Mouse (Mus musculus) adrenal gland, postnatal 14 days (tissue): ENCODE measurements around the gene Tubgcp4. TPM values are rescaled to one million over a fixed set of nuclear protein-coding genes. Genes with fewer than 3 reads are reported as not detected.

ENCODE experiments used
- DNase-seq: peaks from one replicate; pipeline ENCODE4 v3.0.0; 2021; ENCODE audit warnings: mixed read lengths
- total RNA-seq: library from RNA; stranded (reverse); gene quantifications from 2 replicates; pipeline ENCODE4 v1.2.3, GENCODE M21; 2021

The Tubgcp4 gene
- total RNA-seq, 1 experiment from 2014 or later = 31.3 TPM

DNA sequence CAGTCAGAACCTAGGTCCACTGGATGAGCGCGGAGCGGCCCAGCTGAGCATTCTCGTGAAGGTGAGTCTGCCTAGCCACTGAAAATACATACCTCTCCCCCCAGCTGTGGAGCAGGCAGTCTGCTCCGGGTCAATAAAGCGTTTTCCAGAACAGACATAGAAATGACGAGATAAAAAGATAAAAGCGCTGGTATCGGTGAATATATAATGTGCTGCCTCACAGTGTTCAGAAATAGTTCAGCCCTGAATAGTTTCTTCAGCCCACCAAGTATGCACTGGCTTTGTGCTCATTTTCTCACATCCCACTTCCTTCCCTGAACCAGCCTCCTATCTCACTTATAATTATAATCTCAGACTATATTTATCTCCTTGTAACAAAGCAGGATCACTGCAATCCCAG is 25.0 kb downstream of the Tubgcp4 start:
- DNase-seq = no peak

DNA sequence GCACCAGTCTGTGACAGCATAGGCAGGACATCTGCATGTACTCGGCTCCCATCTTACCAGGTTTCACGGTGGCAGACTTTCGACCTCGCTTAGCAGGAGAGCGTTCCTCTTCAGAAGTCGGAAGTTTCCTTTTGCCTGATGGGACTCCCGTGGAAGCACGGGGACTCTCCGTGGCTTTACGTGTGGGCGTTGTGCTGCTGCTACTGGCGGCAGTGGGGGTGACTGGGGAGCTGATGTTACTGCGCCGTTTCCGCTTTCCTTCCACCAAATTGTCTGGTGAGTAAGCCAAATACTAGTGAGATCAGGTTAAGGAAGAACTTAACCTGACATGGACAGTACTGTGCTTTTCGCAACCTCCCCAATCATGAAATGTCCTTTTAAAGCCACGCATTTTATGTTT is 33.8 kb downstream of the Tubgcp4 start:
- DNase-seq = no peak

GRCm38 (mm10) chr2:121206541-121206940 is 36.1 kb downstream of the Tubgcp4 start:
- no peak for DNase-seq

- DNase-seq = peak; percentile 22
Measured at GRCm38 (mm10) chr2:121214491-121214890, 44.0 kb downstream of the Tubgcp4 start.

- DNase-seq = no peak
Measured at GRCm38 (mm10) chr2:121219177-121219576, 48.7 kb downstream of the Tubgcp4 start.

DNA sequence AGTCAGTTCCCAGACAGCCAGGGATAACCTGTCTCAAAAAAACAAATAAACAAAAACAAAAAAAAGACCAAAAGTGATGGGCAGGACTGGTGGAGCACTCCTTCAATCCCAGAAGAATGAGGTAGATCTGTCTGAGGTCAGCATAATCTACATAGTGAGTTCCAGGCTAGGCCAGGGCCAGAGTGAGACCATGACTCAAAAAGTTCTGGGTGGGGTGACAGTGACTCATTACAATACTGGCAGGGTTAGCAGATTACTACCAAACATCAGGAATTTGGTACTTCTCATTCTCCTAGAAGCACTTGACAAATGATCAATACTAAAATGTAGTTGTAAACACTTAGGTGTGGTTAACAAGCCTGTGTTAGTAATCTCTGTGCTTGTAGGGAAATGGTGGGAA is 49.5 kb downstream of the Tubgcp4 start:
- DNase-seq = peak; percentile 11

GRCm38 (mm10) chr2:121223010-121223409 is 52.6 kb downstream of the Tubgcp4 start:
- peak; percentile 71 for DNase-seq

- no peak for DNase-seq
Measured at GRCm38 (mm10) chr2:121228135-121228534, 57.7 kb downstream of the Tubgcp4 start.

- DNase-seq = no peak
Measured at GRCm38 (mm10) chr2:121235460-121236072, 65.1 kb downstream of the Tubgcp4 start.

DNA sequence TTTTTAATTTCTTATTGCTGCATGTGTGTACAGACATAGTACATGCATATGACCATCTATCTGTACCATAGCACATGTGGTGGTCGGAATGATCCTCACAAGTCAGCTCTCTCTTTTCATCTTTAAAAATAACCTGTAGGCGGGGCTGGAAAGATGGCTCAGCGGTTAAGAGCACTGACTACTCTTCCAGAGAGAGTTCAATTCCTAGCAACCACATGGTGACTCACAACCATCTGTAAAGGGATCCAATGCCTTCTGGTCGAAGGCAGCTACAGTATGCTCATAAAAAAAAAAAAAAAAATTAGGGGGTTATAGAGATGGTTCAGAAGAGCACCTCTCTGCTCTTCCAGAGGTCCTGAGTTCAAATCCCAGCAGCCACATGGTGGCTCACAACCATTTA is 69.0 kb downstream of the Tubgcp4 start:
- DNase-seq = no peak

DNA sequence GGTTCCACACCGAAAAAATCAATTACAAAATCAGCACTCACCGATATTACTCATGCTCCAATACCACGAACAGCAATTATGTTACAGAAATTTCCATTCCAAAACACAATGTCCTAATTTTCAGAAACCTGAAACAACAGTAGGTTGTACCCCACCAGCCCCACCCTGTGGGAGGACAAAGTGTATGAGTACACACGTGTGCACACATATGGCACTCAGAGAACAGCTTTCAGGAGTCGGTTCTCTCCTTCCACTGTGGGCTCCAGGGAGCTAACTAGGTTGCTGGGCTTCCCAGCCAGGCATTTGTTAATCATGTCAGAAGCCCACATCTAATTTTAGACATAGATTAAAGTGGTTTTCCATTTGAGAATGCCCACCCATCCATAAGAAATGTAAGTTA is 73.6 kb downstream of the Tubgcp4 start:
- DNase-seq = no peak

Other genes with a start within 250 kb of the Tubgcp4 start
- 32.0 and 35.0 TPM in 2 replicates for gene Ubr1, start 199.9 kb upstream of the Tubgcp4 start, total RNA-seq
- gene Tmem62, start 193.6 kb upstream of the Tubgcp4 start, total RNA-seq = 8.1 and 11.2 TPM in 2 replicates
- 39.3 and 48.9 TPM in 2 replicates for gene Ccndbp1, start 162.3 kb upstream of the Tubgcp4 start, total RNA-seq
- gene Epb42, start 133.6 kb upstream of the Tubgcp4 start, total RNA-seq = 2.0 and 10.3 TPM in 2 replicates
- gene Tgm5, start 84.8 kb upstream of the Tubgcp4 start, total RNA-seq = not detected in 2 replicates
- not detected in 2 replicates for gene Tgm7, start 60.9 kb upstream of the Tubgcp4 start, total RNA-seq
- 17.1 and 20.1 TPM in 2 replicates for gene Adal, start 30.2 kb upstream of the Tubgcp4 start, total RNA-seq
- gene Lcmt2, start 30.0 kb upstream of the Tubgcp4 start, total RNA-seq = 10.1 and 11.5 TPM in 2 replicates
- gene Zscan29, start 471 bp downstream of the Tubgcp4 start, total RNA-seq = 15.7 and 17.5 TPM in 2 replicates
- gene Trp53bp1, start 100.8 kb downstream of the Tubgcp4 start, total RNA-seq = 58.6 and 59.9 TPM in 2 replicates
- 5.1 and 12.0 TPM in 2 replicates for gene Map1a, start 118.9 kb downstream of the Tubgcp4 start, total RNA-seq
- gene Ppip5k1, start 184.7 kb downstream of the Tubgcp4 start, total RNA-seq = 51.8 and 51.9 TPM in 2 replicates
- 5.3 and 8.2 TPM in 2 replicates for gene Ckmt1, start 187.1 kb downstream of the Tubgcp4 start, total RNA-seq
- not detected in 2 replicates for gene Strc, start 216.5 kb downstream of the Tubgcp4 start, total RNA-seq
- 306 and 320 TPM in 2 replicates for gene Pdia3, start 243.1 kb downstream of the Tubgcp4 start, total RNA-seq
- gene Catsper2, start 243.1 kb downstream of the Tubgcp4 start, total RNA-seq = 3.5 and 3.6 TPM in 2 replicates